Mouse (Mus musculus): ENCODE data around the gene L1td1. TPM values are rescaled to one million over a fixed set of nuclear protein-coding genes. Genes with fewer than 3 reads are reported as not detected.
"Not testable (repeated sequence)": the region's sequence is repeated elsewhere in the genome, so short reads cannot be mapped to it uniquely, and the experiment has no call there.

The L1td1 gene
- total and polyA plus RNA-seq, 2 experiments from 2014 or later, result 0.19 to 1.0 TPM

GRCm38 (mm10) chr4:98717735-98718546 is 8.6 kb upstream of the L1td1 start:
- Histone ChIP-seq H3K4me3 (ENCODE audit: low read length) (no peak overlapping the region), H3K36me3 (ENCODE audit: insufficient read depth, low read length) (no peaks in the 10 kb centered on the region), H3K9ac (replicated peaks; ENCODE audit: low read length) (no peak overlapping the region), H3K27me3 (ENCODE audit: insufficient read depth, low read length) (no peaks in the 10 kb centered on the region), H3K4me1 (ENCODE audit: insufficient read depth, low read length) (no peaks in the 10 kb centered on the region), H3K9me3 (ENCODE audit: low read length) (no peaks in the 10 kb centered on the region), H3K4me2 (ENCODE audit: low read depth, low read length) (no peak overlapping the region), H3K27ac (no peak overlapping the region)
- DNase-seq (ENCODE audit: low spot score) (peak; percentile 16), ATAC-seq (peak; percentile 70)
- TF ChIP-seq CTCF (IDR thresholded peaks at IDR 0.05; ENCODE audit: low read depth), result no peak
- WGBS, result 69% methylated on average over 17 of the region's 17 CpGs

DNA sequence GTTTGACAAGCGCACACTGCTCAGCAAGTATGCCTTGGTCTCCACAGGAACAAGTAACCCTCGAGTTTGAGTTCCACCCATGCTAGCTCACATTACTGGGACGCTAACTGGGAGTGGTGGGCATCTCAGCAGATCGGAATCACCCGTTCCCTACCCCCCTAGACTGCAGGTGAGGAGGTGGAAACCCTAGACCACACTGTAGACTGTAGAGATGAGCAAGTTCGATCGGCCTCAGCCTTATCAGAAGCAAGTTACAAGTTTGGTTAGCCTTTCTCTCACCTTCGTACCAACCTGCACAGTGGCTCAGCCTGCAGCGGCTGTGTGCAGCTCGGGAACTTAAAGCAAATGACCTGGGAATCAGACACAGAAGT is 8.0 kb upstream of the L1td1 start:
- no peak for DNase-seq (ENCODE audit: low spot score)
- H3K9ac ChIP-seq (replicated peaks; ENCODE audit: low read length), result no peak overlapping the region
- no peaks in the 10 kb centered on the region for H3K4me1 ChIP-seq (ENCODE audit: insufficient read depth, low read length)
- no peak for TF ChIP-seq CTCF (IDR thresholded peaks at IDR 0.05; ENCODE audit: low read depth)
- no peaks in the 10 kb centered on the region for H3K9me3 ChIP-seq (ENCODE audit: low read length)
- no peaks in the 10 kb centered on the region for H3K36me3 ChIP-seq (ENCODE audit: insufficient read depth, low read length)
- 83% methylated on average over 10 of the region's 10 CpGs for WGBS
- H3K27ac ChIP-seq, result no peak overlapping the region
- no peak overlapping the region for H3K4me3 ChIP-seq (ENCODE audit: low read length)
- no peak overlapping the region for H3K4me2 ChIP-seq (ENCODE audit: low read depth, low read length)
- ATAC-seq, result peak; percentile 5; the same call in 1 of the 2 replicates
- no peaks in the 10 kb centered on the region for H3K27me3 ChIP-seq (ENCODE audit: insufficient read depth, low read length)

GRCm38 (mm10) chr4:98722454-98722853 is 4.1 kb upstream of the L1td1 start:
- WGBS, result 12% methylated on average over 8 of the region's 8 CpGs
- no peaks in the 10 kb centered on the region for H3K36me3 ChIP-seq (ENCODE audit: insufficient read depth, low read length)
- no peak overlapping the region for H3K27ac ChIP-seq
- no peaks in the 10 kb centered on the region for H3K4me1 ChIP-seq (ENCODE audit: insufficient read depth, low read length)
- no peak overlapping the region for H3K4me2 ChIP-seq (ENCODE audit: low read depth, low read length)
- no peak overlapping the region for H3K4me3 ChIP-seq (ENCODE audit: low read length)
- no peaks in the 10 kb centered on the region for H3K9me3 ChIP-seq (ENCODE audit: low read length)
- DNase-seq (ENCODE audit: low spot score) (peak; percentile 82), ATAC-seq (peak; percentile 36; the same call in 1 of the 2 replicates)
- TF ChIP-seq CTCF (IDR thresholded peaks at IDR 0.05; ENCODE audit: low read depth), result peak; percentile 86
- H3K27me3 ChIP-seq (ENCODE audit: insufficient read depth, low read length), result no peaks in the 10 kb centered on the region
- H3K9ac ChIP-seq (replicated peaks; ENCODE audit: low read length), result no peak overlapping the region

- not testable (repeated sequence) for DNase-seq (ENCODE audit: low spot score); H3K36me3 ChIP-seq (ENCODE audit: insufficient read depth, low read length); H3K9ac ChIP-seq (replicated peaks; ENCODE audit: low read length); ATAC-seq; H3K4me2 ChIP-seq (ENCODE audit: low read depth, low read length); H3K4me1 ChIP-seq (ENCODE audit: insufficient read depth, low read length); H3K27ac ChIP-seq; H3K27me3 ChIP-seq (ENCODE audit: insufficient read depth, low read length); H3K9me3 ChIP-seq (ENCODE audit: low read length); H3K4me3 ChIP-seq (ENCODE audit: low read length)
- 90% methylated on average over 1 of the region's 1 CpGs for WGBS
Observed at GRCm38 (mm10) chr4:98724682-98725081, 1.9 kb upstream of the L1td1 start.

DNA sequence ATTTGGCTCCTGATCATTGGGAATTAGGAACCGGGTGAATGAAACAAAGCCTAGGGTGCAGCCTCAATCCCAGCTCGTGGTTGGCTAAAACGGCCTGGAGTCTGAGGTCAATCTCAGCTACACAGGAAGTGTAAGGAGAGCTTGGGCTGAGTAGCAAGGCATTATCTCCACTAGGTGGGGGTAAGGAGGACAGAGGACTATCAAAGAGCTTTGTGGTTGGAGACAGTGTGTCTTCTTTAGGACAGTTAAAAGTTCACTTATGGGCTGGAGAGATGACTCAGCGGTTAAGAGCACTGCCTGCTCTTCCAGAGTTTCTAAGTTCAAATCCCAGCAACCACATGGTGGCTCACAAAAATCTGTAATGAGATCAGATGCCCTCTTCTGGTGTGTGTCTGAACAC is 1.1 kb upstream of the L1td1 start:
- no peak overlapping the region for H3K4me2 ChIP-seq (ENCODE audit: low read depth, low read length)
- no peaks in the 10 kb centered on the region for H3K36me3 ChIP-seq (ENCODE audit: insufficient read depth, low read length)
- peak; percentile 53 for TF ChIP-seq CTCF (IDR thresholded peaks at IDR 0.05; ENCODE audit: low read depth)
- no peaks in the 10 kb centered on the region for H3K4me1 ChIP-seq (ENCODE audit: insufficient read depth, low read length)
- DNase-seq (ENCODE audit: low spot score) (peak; percentile 29), ATAC-seq (no peak)
- H3K27ac ChIP-seq, result no peak overlapping the region
- 40% methylated on average over 4 of the region's 4 CpGs for WGBS
- H3K9ac ChIP-seq (replicated peaks; ENCODE audit: low read length), result no peak overlapping the region
- H3K9me3 ChIP-seq (ENCODE audit: low read length), result no peaks in the 10 kb centered on the region
- H3K27me3 ChIP-seq (ENCODE audit: insufficient read depth, low read length), result 0 out of 2 replicates have a peak, but pooled peaks cover 4% of the 10 kb centered on the region
- H3K4me3 ChIP-seq (ENCODE audit: low read length), result no peak overlapping the region

DNA sequence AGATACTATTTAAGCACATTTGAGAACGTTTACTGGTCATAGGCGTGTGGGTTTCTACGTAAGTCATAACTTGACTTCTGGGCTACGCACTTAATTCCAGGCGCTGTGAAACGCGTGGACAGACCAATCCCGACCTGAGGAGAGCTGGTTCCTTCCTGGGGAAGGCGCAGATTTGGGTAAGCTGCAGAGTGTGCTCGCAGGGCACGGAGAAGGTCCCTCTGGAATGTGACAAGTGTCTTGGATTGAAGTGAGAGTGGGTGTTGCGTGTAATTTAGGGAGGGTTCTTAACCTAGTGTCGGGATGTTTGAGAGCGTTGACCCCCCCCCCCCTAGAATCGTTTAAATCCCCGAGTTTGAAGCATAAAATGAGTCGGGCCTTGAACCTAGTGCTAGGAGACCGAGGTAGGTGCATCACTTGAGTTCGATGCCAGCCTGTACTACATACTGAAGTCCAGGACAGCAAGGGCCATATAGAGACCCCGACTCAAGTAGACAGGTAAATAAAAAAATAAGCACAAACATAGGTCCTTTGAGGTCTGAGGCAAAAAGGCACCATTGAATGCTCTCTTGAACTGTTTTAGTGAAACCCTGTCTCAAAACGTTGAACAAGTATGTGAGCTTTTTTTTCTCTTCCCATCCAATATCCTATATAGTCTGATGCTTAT is 893 bp downstream of the L1td1 start:
- Histone ChIP-seq H3K9ac (replicated peaks; ENCODE audit: low read length) (no peak overlapping the region), H3K4me3 (ENCODE audit: low read length) (peak overlapping the region; percentile 21)
- no peak for DNase-seq (ENCODE audit: low spot score)

More for the DNA sequence above, 893 bp downstream of the L1td1 start:
- H3K9me3 ChIP-seq (ENCODE audit: low read length), result no peaks in the 10 kb centered on the region
- H3K27me3 ChIP-seq (ENCODE audit: insufficient read depth, low read length), result 0 out of 2 replicates have a peak, but pooled peaks cover 4% of the 10 kb centered on the region
- TF ChIP-seq CTCF (IDR thresholded peaks at IDR 0.05; ENCODE audit: low read depth), result no peak
- H3K27ac ChIP-seq, result no peak overlapping the region
- WGBS, result 6% methylated on average over 21 of the region's 21 CpGs
- H3K4me1 ChIP-seq (ENCODE audit: insufficient read depth, low read length), result no peaks in the 10 kb centered on the region
- no peak for ATAC-seq
- H3K36me3 ChIP-seq (ENCODE audit: insufficient read depth, low read length), result no peaks in the 10 kb centered on the region
- H3K4me2 ChIP-seq (ENCODE audit: low read depth, low read length), result peak overlapping the region; percentile 47
